Mouse (Mus musculus) limb, embryonic 11.5 days (tissue): ENCODE data around the gene 1700122O11Rik. TPM values are rescaled to one million over a fixed set of nuclear protein-coding genes. Genes with fewer than 3 reads are reported as not detected.

Experiments
- ATAC-seq: fragments of 200-750 bp; cut with Nextera tagmentation; 2 replicates; pipeline ENCODE4 v1.8.0; 2017; ENCODE audit warnings: low read depth; ENCODE audit not compliant: insufficient number of reproducible peaks, low FRiP score, low TSS enrichment
- DNase-seq: peaks from one replicate; pipeline ENCODE4 v3.0.0-alpha.2; 2015; ENCODE audit warnings: low spot score
- H3K27ac ChIP-seq: fragments of 300-500 bp; sonication (generic); replicated peaks from 2 replicates; pipeline ENCODE4 v1.5.1; 2014; ENCODE audit warnings: low read depth, mild to moderate bottlenecking, low read length
- H3K27me3 ChIP-seq: fragments of 300-500 bp; sonication (generic); 2 replicates; pipeline ENCODE4 v1.6.1; 2014; ENCODE audit warnings: mild to moderate bottlenecking, low read length, mixed read lengths; ENCODE audit not compliant: control insufficient read depth, insufficient read depth
- H3K36me3 ChIP-seq: fragments of 300-500 bp; sonication (generic); 2 replicates; pipeline ENCODE4 v1.6.1; 2014; ENCODE audit warnings: mild to moderate bottlenecking, low read length, moderate library complexity, mixed read lengths; ENCODE audit not compliant: control insufficient read depth, insufficient read depth
- H3K4me1 ChIP-seq: fragments of 300-500 bp; sonication (generic); 2 replicates; pipeline ENCODE4 v1.6.1; 2014; ENCODE audit warnings: low read length, mixed read lengths; ENCODE audit not compliant: control insufficient read depth, insufficient read depth
- H3K4me2 ChIP-seq: fragments of 300-500 bp; sonication (generic); 2 replicates; pipeline ENCODE4 v1.6.1; 2014; ENCODE audit warnings: low read depth, mild to moderate bottlenecking, moderate library complexity; ENCODE audit not compliant: severe bottlenecking
- H3K4me3 ChIP-seq: fragments of 300-500 bp; sonication (generic); 2 replicates; pipeline ENCODE4 v1.5.1; 2014; ENCODE audit warnings: low read depth, low read length
- H3K9ac ChIP-seq: fragments of 300-500 bp; sonication (generic); 2 replicates; pipeline ENCODE4 v1.6.1; 2014; ENCODE audit warnings: mild to moderate bottlenecking, low read length
- H3K9me3 ChIP-seq: fragments of 300-500 bp; sonication (generic); 2 replicates; pipeline ENCODE4 v1.6.1; 2016; ENCODE audit warnings: low read length; ENCODE audit not compliant: control insufficient read depth
- WGBS: fragments of 180-500 bp; shearing (Covaris S2); extraction: QIAGEN DNeasy Blood & Tissue Kit; methylation state at CpG from one replicate; pipeline ENCODE4 v1.1.7; 2014; 5-methylcytosine and 5-hydroxymethylcytosine counted together
- polyA plus RNA-seq: library from polyadenylated mRNA; unstranded; fragments of >200 nt; fragmentation: Nextera tagmentation; extraction: Ambion mirVana; gene quantifications from 2 replicates; pipeline ENCODE4 v1.2.1, GENCODE M21; 2014

Gene 1700122O11Rik
- polyA plus RNA-seq, 1 experiment from 2014 or later, result not detected

GRCm38 (mm10) chr17:47988074-47988473, 50.0 kb downstream of the 1700122O11Rik start:
- peaks cover 30% of the 10 kb centered on the region for H3K4me1 ChIP-seq
- ATAC-seq (no peak), DNase-seq (no peak)
- no peak overlapping the region for H3K27ac ChIP-seq
- H3K36me3 ChIP-seq, result no peaks in the 10 kb centered on the region
- no peak overlapping the region for H3K4me3 ChIP-seq
- no peak overlapping the region for H3K4me2 ChIP-seq
- no peaks in the 10 kb centered on the region; the same call in 1 of the 2 replicates for H3K27me3 ChIP-seq
- no peak overlapping the region for H3K9ac ChIP-seq
- H3K9me3 ChIP-seq, result no peaks in the 10 kb centered on the region
- 85% methylated on average over 8 of the region's 8 CpGs for WGBS

Other genes with a start within 250 kb of the 1700122O11Rik start
- 56.4 and 100.0 TPM in 2 replicates for gene Mdfi, start 203.6 kb downstream of the 1700122O11Rik start, polyA plus RNA-seq
- gene Foxp4, start 113.6 kb downstream of the 1700122O11Rik start, polyA plus RNA-seq, result 30.5 and 30.7 TPM in 2 replicates
- gene 1700067P10Rik, start 51.0 kb upstream of the 1700122O11Rik start, polyA plus RNA-seq, result not detected in 2 replicates
- gene 9830107B12Rik, start 108.0 kb upstream of the 1700122O11Rik start, polyA plus RNA-seq, result not detected in 2 replicates
- not detected in 2 replicates for gene A530064D06Rik, start 129.0 kb upstream of the 1700122O11Rik start, polyA plus RNA-seq
- gene Trem1, start 194.5 kb upstream of the 1700122O11Rik start, polyA plus RNA-seq, result 0.13 TPM in 1 of 2 replicates, not detected in the other
- not detected in 2 replicates for gene Trem3, start 209.5 kb upstream of the 1700122O11Rik start, polyA plus RNA-seq
- gene Treml4, start 226.0 kb upstream of the 1700122O11Rik start, polyA plus RNA-seq, result 0.16 and 0.31 TPM in 2 replicates